Mouse (Mus musculus) Patski (cell line): Measurements from ENCODE around the gene Mn1. TPM values are rescaled to one million over a fixed set of nuclear protein-coding genes. Genes with fewer than 3 reads are reported as not detected.

Experiments used
- ATAC-seq: fragments of 100-300 bp; one replicate; pipeline ENCODE4 v1.8.0; 2021
- CTCF ChIA-PET: fragments of 350-600 bp; sonication (Branson Sonifier 250); formaldehyde crosslinking; loops from one replicate; lab custom pipeline; 2022; ENCODE audit warnings: inconsistent platforms
- POLR2A ChIA-PET: fragments of 350-600 bp; sonication (Branson Sonifier 250); formaldehyde crosslinking; loops from one replicate; lab custom pipeline; 2022; ENCODE audit warnings: antibody characterized with exemption, inconsistent platforms
- DNase-seq: peaks from one replicate; pipeline ENCODE4 v3.0.0-alpha.2; 2011; ENCODE audit warnings: low read depth, low spot score
- H3K27me3 ChIP-seq: fragments of 371-371 bp; one replicate; pipeline ENCODE4 v1.5.1; 2021
- CTCF ChIP-seq: fragments of 100-300 bp; IDR thresholded peaks from one replicate; pipeline ENCODE4 v1.5.1; 2021
- in situ Hi-C: fragments of 300-500 bp; cut with MboI; formaldehyde crosslinking; loops from 3 replicates; pipeline ENCODE4 v1.11.1; 2018; ENCODE audit warnings: low pct_unique_long_range_greater_than_20kb, mixed read lengths
- polyA plus RNA-seq: library from polyadenylated mRNA; unstranded; gene quantifications from one replicate; pipeline ENCODE4 v1.2.3, GENCODE M21; 2021

Mn1 gene
- polyA plus RNA-seq, 1 experiment from 2014 or later = 0.96 TPM

DNA sequence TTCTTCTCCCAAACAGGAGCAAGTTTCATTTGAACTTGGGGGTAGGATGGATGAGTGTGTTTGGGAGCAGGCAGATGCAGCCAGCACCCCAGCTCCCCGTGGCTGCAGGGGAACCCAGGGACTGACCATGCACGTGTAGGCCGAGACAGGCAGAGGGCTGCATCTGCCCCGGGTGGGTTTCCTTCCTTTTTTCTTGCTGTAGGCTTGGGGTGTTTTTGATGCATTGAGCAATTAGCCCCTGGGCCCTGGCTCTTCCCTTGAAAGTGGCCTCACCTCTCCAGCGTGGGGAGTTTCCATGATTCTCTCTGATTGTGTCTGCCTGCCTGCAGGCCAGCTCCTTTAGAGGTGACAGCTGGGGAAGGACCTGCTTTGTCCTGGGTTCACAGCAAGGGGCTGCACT is 15.7 kb downstream of the Mn1 start:
- in situ Hi-C loops = no loop called here
- CTCF ChIA-PET = interaction anchor here (1.2 kb wide), 1 partner anchor 9 kb away, joined by 4 read pairs; no protein-coding TSS in a partner anchor
- no peak for TF ChIP-seq CTCF
- no peak for ATAC-seq
- H3K27me3 ChIP-seq = peaks cover 14% of the 10 kb centered on the region
- no peak for DNase-seq
- POLR2A ChIA-PET = no interaction called here

DNA sequence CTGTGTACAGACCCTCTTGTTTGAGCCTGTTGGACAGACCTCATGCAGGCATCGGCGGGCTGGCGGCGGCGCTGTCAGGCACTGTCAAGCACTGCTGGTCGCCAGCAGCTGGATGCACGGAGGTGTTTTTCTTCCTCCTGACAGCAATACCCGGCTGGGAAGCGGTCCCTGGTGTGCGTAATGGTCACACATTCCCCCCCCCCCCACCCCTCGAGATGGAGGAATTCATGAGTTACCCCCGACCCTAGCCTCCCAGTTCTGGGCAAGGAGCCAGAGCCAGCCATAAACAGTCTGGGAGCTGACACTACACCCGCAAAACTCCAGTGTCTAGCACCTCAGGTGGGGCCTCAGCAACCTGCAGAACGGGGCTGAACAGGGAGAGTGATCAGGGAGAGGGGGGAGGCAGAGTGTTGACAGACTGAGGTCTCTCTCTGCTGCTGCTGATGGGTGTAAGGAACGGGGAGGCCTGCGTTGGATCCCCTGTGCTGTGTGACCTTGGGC is 17.2 kb downstream of the Mn1 start:
- in situ Hi-C loops = no loop called here
- DNase-seq (no peak), ATAC-seq (no peak)
- TF ChIP-seq CTCF = no peak
- POLR2A ChIA-PET = no interaction called here
- peaks cover 8% of the 10 kb centered on the region for H3K27me3 ChIP-seq
- CTCF ChIA-PET = no interaction called here

DNA sequence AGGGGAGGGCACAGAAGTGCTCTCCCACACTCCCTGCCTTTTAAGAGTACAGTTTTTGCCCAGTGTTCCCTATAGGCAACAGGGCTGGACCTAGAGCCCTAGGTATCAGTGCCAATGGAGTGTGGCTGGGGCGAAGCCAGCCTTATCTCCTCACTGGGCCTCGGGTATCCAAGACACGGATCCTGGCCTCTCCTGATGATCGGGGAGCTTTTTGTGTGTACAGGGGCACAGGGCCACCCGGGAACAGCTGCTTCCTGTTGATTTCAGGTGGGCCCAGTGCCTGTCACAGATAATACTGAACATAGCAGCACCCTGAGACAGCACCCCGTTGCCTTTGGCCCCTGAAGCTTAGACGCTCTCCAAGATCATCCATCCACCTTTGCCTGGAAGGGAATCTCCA is 19.1 kb downstream of the Mn1 start:
- ATAC-seq (no peak), DNase-seq (no peak)
- ChIA-PET POLR2A (no interaction called here), CTCF (interaction anchor here (1.5 kb wide), 1 partner anchor 9 kb away, joined by 3 read pairs; no protein-coding TSS in a partner anchor)
- TF ChIP-seq CTCF = no peak
- in situ Hi-C loops = no loop called here
- H3K27me3 ChIP-seq = peaks cover 8% of the 10 kb centered on the region

DNA sequence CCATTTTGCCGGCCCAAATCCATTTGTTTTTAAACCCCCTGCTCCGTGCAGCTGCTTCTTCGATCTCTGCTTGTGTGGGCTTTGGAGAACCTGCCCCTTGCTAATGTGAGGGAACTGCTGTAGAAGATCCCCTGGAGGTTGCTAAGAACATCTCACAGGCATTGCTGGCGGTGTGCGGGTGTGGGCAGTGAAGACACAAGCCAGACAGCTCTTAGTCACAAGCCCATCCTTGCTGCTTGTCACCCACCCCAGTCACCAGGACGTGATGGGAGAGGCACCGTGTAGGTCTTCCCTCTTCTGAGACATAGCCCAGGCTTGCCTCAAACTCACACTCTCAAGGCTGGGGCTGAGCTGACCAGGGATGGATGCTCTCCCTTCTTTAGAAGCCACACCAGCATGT is 20.0 kb downstream of the Mn1 start:
- TF ChIP-seq CTCF = no peak
- ChIA-PET CTCF (no interaction called here), POLR2A (no interaction called here)
- in situ Hi-C loops = no loop called here
- ATAC-seq = no peak
- DNase-seq = no peak
- peaks cover 10% of the 10 kb centered on the region for H3K27me3 ChIP-seq

DNA sequence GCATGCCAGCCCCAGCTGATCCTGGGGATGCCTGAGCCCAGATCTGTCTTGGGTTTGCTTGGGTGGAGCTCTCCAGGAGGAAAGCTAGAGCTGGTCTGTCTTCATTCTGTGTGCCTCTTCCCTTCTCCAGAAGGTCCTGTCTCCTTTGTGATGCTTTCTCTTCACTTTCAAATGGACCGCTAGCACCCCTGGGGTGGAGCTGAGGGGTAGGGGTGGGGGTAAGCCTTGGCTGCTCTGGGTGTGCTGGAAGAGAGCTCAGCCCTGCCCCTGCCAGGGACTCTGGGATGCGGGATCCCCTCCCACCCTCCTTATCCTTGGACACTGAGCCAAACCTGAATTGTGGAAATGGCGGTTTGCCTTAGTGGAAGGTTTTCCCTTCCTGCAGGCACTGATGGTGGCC is 21.2 kb downstream of the Mn1 start:
- DNase-seq = no peak
- POLR2A ChIA-PET = no interaction called here
- CTCF ChIA-PET = no interaction called here
- TF ChIP-seq CTCF = no peak
- in situ Hi-C loops = no loop called here
- H3K27me3 ChIP-seq = peaks cover 19% of the 10 kb centered on the region
- no peak for ATAC-seq

DNA sequence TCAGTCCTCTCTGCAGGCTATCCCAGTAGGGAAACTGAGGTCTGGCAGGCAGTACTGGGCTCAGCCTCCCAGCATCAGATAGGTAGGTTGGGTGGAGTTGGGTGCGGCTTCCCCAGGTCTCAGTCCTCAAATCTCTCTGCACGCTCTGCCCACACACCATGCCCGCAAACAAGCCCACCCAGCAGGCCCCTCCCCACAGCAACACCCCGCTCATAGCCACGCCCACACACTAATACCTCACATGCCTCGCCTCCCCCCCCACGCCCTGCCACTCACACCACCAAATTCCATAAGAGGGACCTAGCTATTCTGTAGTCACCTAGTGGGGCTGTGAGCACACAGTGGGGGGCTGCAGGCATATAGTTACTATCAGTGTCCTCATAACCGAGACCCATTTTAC is 21.7 kb downstream of the Mn1 start:
- POLR2A ChIA-PET = no interaction called here
- ATAC-seq = no peak
- TF ChIP-seq CTCF = no peak
- DNase-seq = no peak
- in situ Hi-C loops = no loop called here
- peaks cover 19% of the 10 kb centered on the region for H3K27me3 ChIP-seq
- CTCF ChIA-PET = no interaction called here

DNA sequence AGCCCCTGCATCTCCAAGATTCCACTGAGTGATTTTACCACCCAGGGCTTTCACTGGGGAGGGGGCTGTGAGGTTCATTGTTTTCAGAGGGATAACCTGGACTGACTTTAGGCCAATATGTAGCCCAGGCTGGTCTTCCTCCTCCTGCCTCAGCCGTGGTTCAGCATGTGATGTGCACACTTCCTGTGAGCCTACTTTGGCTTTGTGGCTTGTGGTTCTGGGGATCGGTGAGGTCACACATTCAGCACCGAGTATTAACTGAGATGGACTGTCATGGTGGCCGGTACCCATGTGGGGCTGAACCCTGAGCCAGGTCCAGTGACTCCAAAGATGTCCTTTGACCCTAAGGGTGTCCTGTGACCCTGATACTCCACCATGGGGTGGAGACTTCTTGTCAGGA is 23.1 kb downstream of the Mn1 start:
- no peak for DNase-seq
- in situ Hi-C loops = no loop called here
- POLR2A ChIA-PET = no interaction called here
- TF ChIP-seq CTCF = no peak
- H3K27me3 ChIP-seq = peaks cover 12% of the 10 kb centered on the region
- CTCF ChIA-PET = no interaction called here
- ATAC-seq = no peak

DNA sequence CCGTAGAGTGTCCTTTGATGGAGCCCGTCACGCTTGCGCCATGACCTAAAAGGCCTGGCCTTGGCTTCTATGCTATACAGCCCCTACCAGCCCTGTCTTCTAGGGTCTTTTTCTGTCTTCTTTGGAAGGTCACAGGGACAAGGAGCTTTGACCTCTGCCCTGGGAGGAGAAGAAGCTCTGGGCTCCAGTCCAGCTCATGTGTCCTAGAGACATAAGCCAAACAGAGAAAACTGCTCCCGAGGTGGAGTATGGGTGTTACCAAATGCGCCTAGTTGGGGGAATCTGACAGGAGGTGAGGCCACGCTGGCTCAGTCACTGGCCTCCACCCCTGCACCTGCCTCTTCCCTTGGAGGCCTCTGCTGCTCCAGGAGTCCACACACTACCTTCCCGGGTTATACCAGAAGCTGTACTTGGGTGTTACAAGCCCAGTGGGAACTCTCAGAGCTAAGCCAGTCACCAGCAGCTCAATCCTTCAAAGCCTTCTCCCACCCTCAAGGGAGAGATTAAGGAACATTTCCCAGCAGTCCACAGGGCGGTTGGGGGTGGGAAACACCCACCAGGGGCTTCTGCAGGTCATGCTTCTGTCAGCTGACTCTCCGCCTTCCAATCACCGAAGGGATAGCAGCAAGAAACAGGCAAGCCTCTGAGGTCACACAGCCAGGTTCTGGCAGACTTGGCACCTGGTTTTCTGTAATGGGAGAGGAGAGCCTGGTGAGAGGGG is 25.1 kb downstream of the Mn1 start:
- in situ Hi-C loops = no loop called here
- DNase-seq (no peak), ATAC-seq (no peak)
- ChIA-PET CTCF (no interaction called here), POLR2A (no interaction called here)
- H3K27me3 ChIP-seq = peaks cover 11% of the 10 kb centered on the region
- no peak for TF ChIP-seq CTCF

DNA sequence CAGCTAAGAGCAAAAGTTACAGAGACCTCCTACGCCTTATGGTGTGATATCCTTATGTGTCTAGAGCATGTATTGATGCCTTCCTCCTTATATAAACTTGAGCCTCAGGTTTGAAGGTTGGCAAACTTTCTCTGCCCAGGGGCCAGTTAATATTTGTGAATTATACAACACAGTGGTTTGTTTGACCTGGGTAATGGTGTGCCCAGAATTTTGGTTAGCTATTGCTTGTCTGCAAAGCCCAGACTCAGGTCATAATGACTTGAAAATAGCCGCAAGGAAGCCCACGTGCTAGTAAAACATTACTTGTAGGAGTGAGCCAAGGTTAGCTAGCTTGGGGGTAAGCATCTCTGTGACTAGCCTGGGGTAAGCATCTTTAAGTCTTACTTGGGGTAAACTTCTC is 26.5 kb downstream of the Mn1 start:
- H3K27me3 ChIP-seq = peaks cover 11% of the 10 kb centered on the region
- ATAC-seq = no peak
- no peak for TF ChIP-seq CTCF
- ChIA-PET CTCF (no interaction called here), POLR2A (no interaction called here)
- in situ Hi-C loops = no loop called here
- no peak for DNase-seq

DNA sequence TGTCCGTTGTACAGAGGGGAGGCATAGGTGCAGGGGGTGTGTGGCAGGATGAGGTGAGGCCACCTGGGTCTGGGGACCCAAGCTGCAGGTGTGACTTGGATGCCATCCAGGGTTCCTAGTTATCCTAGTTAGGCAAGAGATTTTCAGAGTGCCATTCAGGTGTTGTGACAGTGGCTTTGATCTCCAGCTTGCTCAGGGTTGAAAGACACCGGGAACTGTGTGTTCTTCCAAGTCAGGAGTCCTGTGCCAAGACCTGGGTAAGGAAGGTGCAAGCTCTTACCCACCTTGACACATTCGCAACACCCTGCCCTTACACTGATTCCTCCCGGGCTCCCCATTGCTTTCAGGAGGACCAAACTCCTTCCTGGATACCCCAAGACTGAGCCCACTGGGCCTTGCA is 27.2 kb downstream of the Mn1 start:
- ATAC-seq (no peak), DNase-seq (no peak)
- CTCF ChIA-PET = no interaction called here
- POLR2A ChIA-PET = no interaction called here
- H3K27me3 ChIP-seq = peaks cover 11% of the 10 kb centered on the region
- TF ChIP-seq CTCF = no peak
- in situ Hi-C loops = no loop called here

DNA sequence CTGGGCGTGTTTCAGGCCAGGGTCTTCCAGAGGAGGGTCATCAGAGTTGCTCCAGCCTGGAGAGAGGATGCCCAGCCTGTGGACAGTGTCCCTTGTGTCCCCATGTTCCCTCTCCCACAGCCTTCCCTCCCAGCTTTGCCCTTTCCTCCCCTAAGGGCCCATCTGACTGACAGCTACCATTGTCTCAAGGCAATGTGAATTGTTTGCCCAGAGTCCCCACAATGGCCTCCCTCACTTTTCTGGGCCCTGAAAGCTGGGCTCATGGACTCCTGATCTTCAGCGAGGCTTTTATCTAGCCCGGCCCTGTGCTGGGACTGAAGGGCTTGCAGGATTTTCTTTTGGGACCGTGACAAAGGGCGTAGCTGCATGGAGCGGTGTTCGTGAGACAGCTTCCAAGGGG is 29.5 kb downstream of the Mn1 start:
- H3K27me3 ChIP-seq = peaks cover 21% of the 10 kb centered on the region
- TF ChIP-seq CTCF = no peak
- CTCF ChIA-PET = interaction anchor here (1.0 kb wide), 1 partner anchor 11 kb away, joined by 3 read pairs; no protein-coding TSS in a partner anchor
- POLR2A ChIA-PET = no interaction called here
- DNase-seq (no peak), ATAC-seq (no peak)
- in situ Hi-C loops = no loop called here

DNA sequence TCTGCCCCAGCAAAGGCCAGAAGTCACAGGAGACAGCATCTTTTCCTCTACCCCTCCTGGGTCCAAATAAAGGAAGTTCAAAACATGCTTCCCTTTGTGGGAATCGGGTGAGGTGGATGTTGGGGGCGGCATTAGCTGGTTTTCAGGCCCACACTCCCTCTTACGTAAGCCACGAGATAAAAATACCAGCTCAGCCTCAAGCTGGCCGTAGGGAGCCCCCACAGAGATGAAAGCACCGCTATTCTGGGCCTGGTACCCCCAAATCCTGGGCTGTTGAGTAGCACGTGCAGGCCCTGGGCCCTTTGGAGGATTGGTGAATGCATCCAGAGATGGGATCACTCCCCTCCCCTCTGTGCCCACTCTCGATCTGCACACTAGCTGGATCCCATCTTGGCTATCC is 32.5 kb downstream of the Mn1 start:
- ATAC-seq = no peak
- POLR2A ChIA-PET = no interaction called here
- peaks cover 10% of the 10 kb centered on the region for H3K27me3 ChIP-seq
- in situ Hi-C loops = no loop called here
- DNase-seq = no peak
- CTCF ChIA-PET = no interaction called here
- no peak for TF ChIP-seq CTCF
